Mouse (Mus musculus) 3T3-L1 (cell line): Measurements from ENCODE around the gene Pkn2.
A peak's percentile ranks its signal among the peaks of the same experiment; 100 is the strongest.

ENCODE experiments used
- DNase-seq: peaks from one replicate; pipeline ENCODE4 v3.0.0-alpha.2; 2015; ENCODE audit warnings: low read depth, low spot score

Pkn2 gene

DNA sequence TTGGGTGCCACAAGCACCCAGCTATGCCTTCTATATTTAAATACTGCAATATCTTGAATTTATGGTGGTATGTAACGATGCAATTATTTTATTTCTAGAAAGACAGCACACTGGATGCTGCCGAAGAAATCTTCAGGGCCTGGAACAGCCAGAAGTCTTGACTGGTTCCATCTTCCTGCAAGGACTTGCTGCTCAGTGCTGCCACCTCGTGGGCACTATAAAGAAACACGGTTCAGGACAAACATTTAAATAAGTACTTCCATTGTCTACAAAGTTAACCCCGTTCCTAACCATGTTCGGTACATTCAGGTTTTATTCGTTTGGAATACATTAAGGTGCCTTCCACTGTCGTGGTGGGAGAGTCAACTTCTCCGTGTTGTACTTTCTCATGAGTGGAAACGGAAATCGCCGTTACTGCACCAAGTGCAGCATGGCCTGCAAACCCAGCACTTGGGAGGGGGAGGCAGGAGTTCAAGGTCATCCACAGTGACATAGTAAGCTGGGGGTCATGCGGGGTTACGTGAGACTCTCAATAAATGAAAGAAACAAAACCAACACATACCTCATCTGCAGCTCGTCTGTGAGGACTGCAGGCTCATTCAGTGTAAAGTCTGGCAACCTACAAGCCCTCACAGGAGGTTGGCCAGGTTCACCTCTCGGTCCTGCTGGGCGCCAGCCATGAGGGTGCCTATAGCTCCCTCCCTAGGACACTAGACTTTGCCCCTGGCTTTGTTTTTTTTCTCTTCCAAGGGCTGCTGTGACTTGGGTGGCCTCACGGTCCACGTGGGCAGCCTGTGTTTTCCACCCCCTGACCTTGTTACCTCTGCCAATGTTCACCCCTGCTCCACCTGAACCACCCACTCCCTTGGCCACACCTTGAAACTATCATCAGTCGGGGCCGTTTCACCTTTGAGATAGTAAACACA lies 137.6 kb downstream of the Pkn2 start:
- DNase-seq, result peak; percentile 85
